Mouse (Mus musculus): Measurements from ENCODE around the gene Mpo. TPM values are rescaled to one million over a fixed set of nuclear protein-coding genes. Genes with fewer than 3 reads are reported as not detected.

Mpo gene
- 0.19 and 0.31 TPM in 2 replicates for polyA plus RNA-seq (2012; rRNA removed)

DNA sequence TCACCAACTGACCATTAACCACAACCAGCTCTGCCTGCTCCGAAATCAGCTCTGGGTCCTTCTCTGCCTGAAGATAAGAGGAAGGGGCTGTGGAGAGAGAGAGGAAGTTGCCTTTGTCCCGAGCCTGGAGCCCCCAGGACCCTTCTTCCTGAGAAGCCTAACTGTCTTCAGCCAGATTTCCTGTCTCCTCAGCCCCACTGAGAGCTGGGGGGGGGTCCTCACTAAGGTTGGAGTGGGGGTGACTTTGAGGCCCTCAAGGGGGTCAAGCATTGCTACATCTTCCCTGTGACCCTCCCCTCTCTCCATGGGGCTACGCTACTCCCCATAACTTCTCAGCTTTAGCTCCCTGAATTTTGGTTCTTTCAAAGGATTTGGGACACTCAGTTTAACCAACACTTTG lies at the start of gene Mpo:
Mpo (plus strand) TSS at position 122 of the 400 bp plus-strand sequence.

DNA sequence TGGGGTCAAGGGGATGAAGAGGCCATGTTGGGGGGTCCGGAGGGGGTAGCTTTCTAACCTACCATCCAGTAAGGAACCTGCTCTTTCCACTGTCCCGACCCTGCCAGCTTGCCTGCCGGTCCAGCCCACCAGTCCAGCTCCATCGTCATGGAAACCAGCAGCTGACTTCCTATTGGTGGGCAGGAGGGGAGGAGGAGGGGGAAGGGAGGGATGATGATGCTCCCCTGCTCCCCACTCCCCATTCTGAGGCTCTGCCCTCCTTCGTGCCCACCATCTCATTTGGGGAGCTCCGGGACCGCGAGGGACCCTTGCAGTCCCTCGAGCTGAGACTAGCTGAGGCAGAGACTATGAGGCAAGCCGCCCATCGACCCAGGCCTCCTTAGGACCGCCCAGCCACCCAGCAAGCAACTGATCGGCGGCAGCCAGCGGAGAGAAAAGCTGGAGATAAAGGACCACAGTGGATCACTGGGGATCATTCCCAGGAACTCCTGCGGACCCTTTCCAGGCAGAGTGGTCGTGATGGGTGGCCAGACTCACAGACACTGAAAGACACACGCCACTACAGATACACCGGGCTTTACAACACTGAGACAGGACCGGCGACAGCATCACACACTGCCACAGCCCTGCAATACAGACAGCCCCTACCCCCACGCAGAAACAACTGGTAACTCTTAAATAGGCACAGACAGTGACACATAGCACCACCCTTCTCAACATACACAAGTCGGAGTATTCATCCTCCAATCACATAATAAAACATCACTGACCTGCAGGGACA lies 32.9 kb upstream of the Mpo start, which contains the start of gene Tspoap1:
Tspoap1 (plus strand) TSS at position 241 of the 781 bp plus-strand sequence.

DNA sequence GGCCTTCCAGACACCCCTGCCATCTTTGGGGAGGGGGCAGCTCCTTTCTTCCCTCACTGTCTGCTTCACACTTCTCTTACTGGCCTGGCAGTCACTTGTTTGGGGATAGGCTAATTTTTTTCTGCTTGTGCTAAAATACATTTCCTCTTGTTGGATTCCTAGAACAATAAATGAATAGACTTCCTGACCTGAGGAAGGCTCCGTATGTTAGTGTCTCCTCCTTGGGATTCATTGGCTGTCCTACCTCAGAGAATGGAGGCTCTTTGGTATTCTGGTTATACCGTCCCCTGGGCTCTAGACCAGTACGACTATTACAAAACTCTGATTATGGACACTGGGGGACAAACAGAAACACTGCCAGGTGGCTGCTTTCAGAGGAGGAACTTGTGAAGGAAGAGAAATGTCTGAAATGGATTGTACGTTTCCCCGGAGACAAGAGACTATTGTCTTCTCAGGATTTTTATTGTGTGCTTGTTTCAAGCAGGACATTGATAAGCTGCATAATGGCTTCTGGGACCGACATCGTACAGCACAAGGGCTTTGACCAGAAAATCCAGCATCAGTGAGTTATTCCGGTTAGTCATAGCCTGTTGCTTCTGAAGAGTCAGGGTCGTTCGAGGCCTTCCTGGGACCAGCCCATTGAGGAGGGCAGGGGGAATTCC lies 35.0 kb downstream of the Mpo start, which contains the start of gene Lpo:
Lpo (minus strand) TSS at position 51 of the 662 bp plus-strand sequence.

DNA sequence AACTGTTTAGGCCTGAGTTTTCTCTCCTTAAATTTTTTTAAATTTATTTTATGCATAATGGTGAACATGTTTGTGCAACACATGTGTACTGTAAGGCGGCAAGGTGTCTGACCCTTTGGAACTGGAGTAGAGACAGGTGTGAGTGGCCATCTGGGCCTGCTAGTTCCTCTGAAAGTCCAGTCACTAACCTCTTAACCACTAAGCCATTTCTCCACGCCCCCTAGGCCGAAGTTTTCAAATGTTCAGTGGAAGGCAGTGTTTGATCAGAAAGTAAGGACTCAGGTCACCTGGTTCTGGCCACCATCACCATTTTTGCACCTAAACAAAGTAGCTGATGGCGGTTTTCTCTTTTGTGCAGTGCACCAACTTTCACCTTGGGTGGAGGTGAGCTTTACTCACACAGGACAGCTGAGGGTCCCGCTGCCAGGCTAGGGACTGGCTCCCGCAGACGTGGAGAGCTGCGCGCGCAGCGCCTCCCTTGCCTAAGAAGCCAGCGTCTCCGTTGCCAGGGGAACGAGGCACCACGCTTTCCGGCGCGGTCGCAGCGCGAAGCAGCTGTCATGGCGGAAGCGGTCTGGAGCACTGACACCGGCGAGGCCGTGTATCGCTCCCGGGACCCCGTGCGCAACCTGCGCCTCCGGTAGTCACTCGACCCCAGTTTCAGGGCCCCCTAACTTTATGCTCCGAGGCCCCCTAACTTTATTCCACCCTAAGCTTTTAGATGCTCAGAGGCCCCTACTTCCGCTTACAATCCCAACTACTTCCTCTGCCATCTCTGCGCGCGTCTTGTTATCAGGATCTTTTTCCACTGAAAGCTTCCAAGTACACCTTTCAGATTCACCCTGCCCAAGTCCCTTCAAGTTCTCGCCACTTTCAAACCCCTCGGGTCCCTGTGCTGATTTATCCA lies 59.6 kb downstream of the Mpo start, which contains the start of gene Mks1:
Mks1 (plus strand) TSS at position 526 of the 907 bp plus-strand sequence.

Other genes with a start within 250 kb of the Mpo start
- gene Gm11492, start 226.9 kb upstream of the Mpo start, polyA plus RNA-seq (2012; rRNA removed), result not detected in 2 replicates
- 14.6 and 20.3 TPM in 2 replicates for gene Sept4, start 224.7 kb upstream of the Mpo start, polyA plus RNA-seq (2012; rRNA removed)
- gene Mtmr4, start 201.4 kb upstream of the Mpo start, polyA plus RNA-seq (2012; rRNA removed), result 33.1 and 47.8 TPM in 2 replicates
- gene Hsf5, start 176.4 kb upstream of the Mpo start, polyA plus RNA-seq (2012; rRNA removed), result 0.09 and 0.12 TPM in 2 replicates
- gene Rnf43, start 130.9 kb upstream of the Mpo start, polyA plus RNA-seq (2012; rRNA removed), result 7.2 and 8.9 TPM in 2 replicates
- 38.0 and 74.1 TPM in 2 replicates for gene Supt4a, start 56.0 kb upstream of the Mpo start, polyA plus RNA-seq (2012; rRNA removed)
- 13.0 and 14.2 TPM in 2 replicates for gene Tspoap1, start 33.0 kb upstream of the Mpo start, polyA plus RNA-seq (2012; rRNA removed)
- gene Lpo, start 34.7 kb downstream of the Mpo start, polyA plus RNA-seq (2012; rRNA removed), result 0.06 and 0.18 TPM in 2 replicates
- 19.4 and 25.5 TPM in 2 replicates for gene Mks1, start 59.6 kb downstream of the Mpo start, polyA plus RNA-seq (2012; rRNA removed)
- gene Epx, start 82.0 kb downstream of the Mpo start, polyA plus RNA-seq (2012; rRNA removed), result not detected in 2 replicates
- 0.21 TPM in 1 of 2 replicates, not detected in the other for gene Olfr462, start 98.7 kb downstream of the Mpo start, polyA plus RNA-seq (2012; rRNA removed)
- gene Olfr463, start 103.8 kb downstream of the Mpo start, polyA plus RNA-seq (2012; rRNA removed), result not detected in 2 replicates
- gene Olfr464, start 127.4 kb downstream of the Mpo start, polyA plus RNA-seq (2012; rRNA removed), result 0.28 and 1.2 TPM in 2 replicates
- gene Dynll2, start 194.0 kb downstream of the Mpo start, polyA plus RNA-seq (2012; rRNA removed), result 128 and 211 TPM in 2 replicates

Measured in ovary, adult 2 months (tissue).